Mouse (Mus musculus) right cerebral cortex, adult 18-20 months (tissue): ENCODE results near the gene Aldh16a1.
"Not testable (repeated sequence)": the region's sequence is repeated elsewhere in the genome, so short reads cannot be mapped to it uniquely, and the experiment has no call there.

Experiments used
- DNase-seq: peaks from one replicate; pipeline ENCODE4 v3.0.0; 2022; ENCODE audit warnings: mixed read lengths

The Aldh16a1 gene

DNA sequence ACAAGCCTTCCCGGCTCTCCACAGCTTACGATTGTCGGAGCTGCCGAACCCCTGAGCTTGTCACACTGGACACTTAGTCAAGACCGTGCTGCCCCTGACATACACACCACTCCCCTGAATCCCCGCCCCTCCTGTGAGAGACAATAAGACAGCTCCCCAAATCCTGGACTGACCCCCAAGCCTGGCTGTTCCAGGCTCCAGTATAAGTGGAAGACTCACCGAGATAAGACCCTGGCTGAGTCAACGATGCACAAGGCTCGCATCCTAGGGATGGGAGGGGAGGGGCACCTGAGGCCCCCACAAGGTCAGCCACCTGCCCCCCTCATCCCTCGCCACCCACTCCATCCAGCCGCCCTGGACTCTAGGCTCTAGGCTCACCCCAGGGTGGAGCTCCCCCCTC, 22.5 kb downstream of the Aldh16a1 start:
- no peak for DNase-seq

DNA sequence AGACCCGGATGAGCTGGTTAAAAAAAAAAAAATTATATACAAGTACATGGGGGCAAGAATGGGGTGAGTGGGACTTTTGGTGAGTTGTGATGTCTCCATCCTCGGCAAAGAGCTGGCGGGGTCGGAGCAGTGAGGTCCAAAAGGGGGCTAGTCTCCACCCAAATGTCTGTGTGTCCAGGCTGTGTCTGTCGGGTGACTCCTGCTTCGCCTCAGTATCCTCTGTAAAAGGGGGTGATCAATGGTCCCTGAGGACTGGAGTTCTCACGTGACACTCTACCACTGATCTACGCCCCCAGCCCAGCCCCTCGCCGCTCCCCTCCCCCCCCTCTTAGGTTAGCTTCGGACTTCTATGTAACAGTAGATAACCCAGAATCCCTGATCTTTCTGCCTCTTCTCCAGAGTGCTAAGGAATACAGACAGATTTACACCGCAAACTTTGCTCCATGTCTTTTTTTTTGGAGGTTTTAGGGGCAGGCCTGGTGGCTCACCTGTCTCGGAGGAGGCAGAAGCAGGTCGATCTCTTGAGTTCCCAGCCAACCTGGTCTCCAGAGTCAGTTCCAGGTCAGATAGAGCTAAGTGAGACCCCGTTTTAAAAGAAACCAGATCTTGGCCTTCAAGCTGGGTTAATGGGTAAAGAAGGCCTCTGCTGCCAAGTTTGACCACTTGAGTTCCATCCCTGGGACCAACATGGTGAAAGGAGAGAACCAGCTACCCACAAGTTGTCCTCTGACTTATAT, 24.4 kb downstream of the Aldh16a1 start:
- no peak for DNase-seq

DNA sequence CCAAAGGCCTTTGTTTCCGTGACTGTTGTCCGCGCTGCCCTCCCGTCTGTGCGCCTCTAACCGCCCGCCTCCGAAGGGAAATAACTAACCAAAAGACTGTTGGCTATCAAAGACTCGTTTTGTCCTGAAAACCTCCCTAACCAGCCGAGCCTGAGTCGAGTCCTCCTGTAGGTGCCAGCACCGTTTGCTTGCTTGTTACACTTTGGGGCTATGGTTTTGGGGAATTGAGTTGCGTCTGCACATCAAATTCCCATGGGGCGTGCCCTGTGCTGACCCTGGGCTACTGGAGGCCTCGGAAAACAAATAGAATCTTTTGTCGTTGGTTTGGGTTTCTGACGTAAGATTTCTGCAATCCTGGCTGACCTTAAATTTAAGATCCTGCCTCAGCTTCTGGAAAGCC, 25.1 kb downstream of the Aldh16a1 start:
- no peak for DNase-seq

DNA sequence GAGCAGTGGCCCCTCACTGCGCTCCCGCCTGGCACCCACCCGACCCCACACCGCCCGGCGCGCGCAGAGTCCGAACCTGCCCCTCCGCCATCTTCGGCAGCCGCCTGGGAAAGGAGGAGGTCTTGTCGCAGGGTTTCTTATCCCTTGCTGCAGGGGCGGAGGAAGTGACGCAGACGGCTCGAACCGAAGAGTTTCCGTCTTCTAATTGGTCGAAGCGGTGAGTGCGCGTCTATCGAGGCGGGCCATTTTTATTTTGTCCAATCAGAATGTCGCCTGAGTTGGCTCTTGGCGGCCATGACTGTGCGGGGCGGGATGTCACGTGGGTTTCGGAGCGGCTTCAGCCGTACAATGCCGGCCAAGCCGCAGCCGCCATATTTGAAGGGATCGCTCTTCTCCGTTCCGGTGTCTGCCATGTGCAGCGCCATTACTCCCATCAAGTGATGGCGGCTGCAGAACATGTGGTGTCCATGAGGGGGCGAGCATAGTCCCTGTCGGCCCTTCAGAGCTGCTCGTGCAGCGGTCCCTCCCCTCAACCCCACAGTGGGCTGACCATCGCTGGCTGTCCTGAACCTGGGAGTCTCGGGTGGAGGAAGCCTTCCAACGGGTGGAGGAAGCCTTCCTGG, 25.6 kb downstream of the Aldh16a1 start, which contains the start of gene Rpl13a:
TSS of gene Rpl13a (minus strand) at position 138 of the 623 bp plus-strand sequence.
- peak; percentile 100 for DNase-seq

DNA sequence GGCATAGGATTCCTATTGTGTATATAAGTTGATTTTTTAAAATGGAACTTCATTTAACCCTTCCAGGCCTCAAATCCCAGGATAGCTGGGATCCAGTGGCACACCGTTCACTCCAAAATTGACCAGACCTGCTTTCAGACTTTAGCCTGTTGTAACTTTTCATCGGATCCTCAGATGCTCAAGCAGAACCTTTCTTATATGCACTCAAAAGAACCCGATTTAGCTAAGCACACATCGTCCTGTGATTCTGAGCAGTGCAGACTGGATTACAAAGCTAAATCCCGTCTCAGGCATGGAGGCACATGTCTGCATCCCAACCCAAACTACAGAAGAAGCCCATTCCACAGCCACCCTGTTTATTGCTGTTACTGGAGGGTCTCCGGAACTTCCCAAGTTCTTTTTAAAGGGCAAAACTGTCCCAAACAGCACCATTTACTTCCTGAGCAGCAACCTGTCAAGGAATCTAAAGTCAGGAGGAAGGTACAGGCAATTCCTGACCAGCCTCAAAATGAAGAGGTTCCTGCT, 26.6 kb downstream of the Aldh16a1 start:
- DNase-seq, result no peak

DNA sequence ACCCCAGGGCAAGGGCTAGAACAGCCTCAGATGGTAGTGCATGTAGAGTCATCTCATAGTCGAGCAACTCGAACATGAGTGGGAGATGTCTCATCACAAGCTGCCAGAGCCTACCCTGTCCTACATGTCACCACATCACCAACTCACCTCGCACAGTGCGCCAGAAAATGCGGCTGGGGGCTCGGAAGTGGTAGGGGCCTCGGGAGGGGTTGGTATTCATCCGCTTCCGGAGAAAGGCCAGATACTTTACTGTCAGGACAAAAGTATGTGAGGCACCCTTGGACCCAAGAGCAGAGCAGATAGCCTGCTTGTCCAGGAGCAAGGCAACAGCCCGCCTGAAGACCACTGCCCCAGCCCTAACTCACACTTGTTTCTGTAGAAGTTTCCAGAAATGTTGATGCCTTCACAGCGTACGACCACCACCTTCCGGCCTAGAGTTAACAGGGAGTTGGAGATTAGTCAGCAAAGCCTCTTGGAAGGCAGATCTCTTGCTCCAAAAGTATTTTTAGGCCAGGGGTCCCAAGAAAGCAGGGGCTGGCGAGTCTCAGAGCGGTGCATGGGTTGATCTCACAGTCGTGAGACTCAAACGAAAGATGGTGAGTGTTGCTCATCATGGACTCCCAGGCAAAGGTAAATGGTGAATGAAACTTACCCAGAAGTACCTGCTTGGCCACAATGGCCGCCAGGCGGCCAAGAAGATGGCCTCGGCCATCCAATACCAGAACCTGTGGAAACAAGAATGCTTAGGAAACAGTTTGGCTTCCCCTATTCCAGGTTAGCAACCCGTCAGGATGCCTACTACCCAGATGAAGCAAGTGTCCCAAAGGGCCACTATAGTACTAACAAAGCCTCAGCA, 27.3 kb downstream of the Aldh16a1 start:
- DNase-seq, result no peak

DNA sequence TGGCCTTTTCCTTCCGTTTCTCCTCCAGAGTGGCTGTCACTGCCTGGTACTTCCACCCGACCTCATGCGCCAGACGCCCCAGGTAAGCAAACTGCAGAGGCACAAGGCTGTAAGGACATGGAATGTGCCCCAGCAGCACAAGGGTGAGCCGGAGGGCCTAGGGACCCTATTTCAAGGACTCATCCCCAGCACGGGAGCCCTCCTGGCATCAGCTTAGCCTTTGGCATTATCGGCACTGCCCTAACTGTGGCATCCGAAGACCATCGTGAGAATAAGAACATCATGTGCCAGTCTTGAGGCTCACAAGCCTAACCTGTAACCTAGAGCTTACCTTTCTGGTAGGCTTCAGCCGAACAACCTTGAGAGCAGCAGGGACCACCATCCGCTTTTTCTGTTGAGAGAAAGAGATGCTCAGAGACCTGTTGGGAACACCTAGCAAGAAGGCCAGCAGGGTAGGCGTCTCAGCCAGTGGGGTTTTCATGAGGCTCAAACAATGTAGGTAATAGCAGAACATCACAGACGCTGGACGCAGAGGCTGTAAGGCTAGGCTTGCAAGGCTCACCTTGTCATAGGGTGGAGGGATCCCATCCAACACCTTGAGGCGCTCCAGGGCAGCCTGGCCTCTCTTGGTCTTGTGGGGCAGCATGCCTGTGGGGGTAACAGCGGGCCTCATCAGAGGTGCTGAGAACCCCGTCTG, 28.1 kb downstream of the Aldh16a1 start:
- DNase-seq, result no peak

DNA sequence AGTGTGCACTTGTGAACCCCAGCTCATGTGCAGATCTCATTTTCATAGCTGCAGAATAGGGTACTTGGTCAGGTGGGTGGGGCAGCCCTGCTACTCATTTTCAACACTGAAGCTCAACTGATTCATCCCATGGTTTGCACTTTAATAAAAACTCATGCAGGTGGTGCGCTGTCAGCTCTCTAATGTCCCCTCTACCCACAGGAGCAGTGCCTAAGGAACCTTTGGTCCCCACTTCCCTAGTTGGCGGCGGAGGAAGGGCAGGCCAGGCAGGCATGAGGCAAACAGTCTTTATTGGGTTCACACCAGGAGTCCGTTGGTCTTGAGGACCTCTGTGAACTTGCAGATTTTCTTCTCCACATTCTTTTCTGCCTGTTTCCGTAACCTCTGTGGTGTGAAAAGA, 28.7 kb downstream of the Aldh16a1 start:
- DNase-seq, result not testable (repeated sequence)

DNA sequence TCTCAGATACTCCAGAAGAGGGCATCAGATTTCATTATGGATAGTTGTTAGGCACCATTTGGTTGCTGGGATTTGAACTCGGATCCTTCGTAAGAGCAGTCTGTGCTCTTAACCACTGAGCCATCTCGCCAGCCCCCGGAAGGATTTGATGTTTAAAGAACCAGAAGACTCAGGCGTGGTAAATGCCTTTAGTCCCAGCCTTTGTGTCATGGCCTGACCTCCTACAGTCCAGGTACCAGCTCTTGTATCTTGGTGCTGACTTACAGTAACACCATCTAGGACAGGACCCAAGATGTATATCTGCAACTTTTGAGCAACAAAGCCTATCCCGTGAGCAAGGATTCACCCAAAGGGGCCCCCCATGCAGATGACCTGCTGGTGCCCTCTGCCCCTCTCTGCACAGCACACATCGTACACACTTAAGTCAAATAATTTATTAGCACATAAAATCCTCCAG, 29.2 kb downstream of the Aldh16a1 start:
- DNase-seq, result no peak

DNA sequence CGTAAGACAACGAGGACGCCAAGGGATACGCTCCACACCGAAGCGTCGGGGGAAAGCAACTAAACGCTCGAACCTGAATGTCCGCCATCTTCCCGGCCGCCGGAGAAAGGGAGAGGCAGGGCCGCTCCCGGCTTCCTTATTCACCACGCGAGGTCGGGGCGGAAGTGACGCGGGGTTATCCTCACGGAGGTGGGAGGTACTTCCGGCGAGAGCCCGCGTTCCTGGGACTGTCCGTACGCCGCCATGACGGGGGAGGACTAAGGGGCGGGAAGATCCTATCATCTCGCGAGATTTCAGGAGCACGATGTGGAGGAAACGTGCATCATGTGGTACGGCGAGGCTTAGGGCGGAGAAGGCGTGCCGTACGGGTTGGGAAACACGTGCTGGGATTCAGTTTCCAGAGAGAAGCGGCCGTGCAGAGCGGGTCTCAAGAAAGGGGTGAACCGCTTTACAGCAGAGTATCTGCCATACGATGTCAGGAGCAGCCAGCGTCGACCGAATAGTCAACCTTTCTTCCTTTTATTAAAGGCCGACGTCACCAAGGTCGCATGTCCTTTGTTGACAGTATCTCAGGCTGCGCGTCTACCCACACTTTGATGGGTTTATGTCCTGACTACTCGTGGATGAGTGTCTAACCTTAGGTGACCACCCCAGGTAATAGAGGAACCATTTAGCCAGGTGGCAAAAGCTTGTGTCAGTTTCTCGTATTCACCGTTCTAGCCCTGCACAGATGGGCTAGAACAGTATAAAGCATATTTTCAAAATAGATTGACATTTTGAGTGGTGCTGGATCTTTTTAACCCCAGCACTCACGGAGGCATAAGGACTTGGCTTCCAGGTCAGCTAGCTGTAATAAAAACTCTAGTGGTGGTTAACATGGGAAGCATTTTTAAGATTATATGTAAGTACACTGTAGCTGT, 29.9 kb downstream of the Aldh16a1 start, which contains the start of gene Rps11:
TSS of gene Rps11 (minus strand) at position 216 of the 920 bp plus-strand sequence.
- peak; percentile 99 for DNase-seq

DNA sequence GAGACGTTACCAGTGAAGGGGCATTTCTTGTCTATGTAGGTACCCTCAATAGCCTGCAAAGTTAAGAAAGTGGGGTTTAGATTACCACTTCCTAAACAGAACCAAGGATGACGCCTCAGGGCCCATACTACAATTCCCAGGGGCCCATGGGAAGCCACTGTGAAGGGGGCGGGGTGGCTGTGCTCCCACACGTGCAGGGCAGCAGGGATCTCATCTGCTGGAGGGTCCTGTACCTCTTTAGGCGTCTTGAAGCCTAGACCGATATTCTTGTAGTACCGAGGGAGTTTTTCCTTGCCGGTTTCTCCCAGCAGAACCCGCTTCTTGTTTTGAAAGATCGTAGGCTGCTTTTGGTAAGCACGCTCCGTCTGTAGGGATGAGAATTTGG, 31.2 kb downstream of the Aldh16a1 start:
- no peak for DNase-seq

DNA sequence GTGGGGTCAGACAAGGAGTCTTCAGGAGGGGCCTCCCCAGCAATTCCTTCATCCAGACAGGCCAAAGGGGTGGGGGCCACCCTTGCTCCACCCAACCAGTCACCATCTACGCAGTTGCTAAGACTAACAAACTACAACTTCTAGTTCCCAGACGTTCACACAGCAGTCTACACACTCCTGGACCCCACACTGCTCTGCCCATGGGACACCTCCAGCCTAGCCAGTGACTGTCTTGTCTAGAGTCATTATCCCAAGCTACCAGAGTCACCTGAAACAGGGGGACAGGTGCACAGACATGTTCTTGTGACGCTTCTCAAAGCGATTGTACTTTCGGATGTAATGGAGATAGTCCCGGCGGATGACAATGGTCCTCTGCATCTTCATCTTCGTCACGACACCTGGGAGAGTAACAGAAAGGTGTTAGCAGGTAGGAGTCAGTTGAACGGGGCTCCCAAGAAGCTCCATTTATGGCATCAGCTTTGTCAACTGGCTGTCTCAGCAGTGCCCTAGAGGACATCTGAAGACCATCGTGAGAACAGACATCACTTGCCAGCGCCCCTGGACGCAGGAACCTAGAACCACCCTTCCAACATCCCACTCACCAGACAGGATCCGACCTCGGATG, 31.7 kb downstream of the Aldh16a1 start:
- DNase-seq, result no peak

DNA sequence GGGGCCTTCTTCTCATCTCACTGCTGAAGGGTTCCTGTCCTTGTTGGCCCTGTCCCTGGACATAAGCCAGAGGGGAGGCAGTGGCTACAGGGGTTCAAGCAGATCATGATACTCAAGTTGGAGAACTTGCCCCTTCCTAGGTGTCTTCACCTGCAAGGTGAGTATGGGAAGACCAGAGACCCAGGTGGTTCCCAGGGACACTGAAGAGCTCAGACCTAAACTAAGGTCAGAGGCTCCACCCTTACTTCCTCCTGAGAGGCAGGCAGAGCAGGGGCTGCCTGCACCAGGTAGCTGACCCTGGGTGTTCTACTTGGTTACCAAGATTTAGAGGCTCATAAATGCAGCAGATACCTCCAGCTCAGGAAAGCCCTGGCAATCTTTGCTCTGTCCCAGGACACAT, 32.4 kb downstream of the Aldh16a1 start:
- no peak for DNase-seq

DNA sequence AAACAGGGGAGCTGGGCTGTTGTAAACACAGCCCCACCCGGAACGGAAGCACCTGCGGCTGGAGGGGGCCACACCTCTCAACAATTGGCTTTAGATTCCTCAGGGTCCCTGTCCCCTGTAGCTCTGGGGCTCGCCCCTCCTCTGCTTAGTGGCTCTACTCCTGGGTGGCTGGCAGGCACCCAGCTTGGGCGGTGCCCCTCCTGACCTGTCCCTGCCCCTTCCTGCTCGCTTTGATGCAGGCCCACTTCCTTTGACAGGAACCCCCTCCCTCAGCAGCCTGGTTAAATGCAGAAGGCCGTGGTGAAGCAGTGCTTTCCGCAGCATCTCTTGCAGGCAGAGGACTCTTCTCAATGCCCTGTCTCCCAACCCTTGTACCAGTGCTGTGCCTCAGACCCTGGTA, 33.0 kb downstream of the Aldh16a1 start:
- no peak for DNase-seq

DNA sequence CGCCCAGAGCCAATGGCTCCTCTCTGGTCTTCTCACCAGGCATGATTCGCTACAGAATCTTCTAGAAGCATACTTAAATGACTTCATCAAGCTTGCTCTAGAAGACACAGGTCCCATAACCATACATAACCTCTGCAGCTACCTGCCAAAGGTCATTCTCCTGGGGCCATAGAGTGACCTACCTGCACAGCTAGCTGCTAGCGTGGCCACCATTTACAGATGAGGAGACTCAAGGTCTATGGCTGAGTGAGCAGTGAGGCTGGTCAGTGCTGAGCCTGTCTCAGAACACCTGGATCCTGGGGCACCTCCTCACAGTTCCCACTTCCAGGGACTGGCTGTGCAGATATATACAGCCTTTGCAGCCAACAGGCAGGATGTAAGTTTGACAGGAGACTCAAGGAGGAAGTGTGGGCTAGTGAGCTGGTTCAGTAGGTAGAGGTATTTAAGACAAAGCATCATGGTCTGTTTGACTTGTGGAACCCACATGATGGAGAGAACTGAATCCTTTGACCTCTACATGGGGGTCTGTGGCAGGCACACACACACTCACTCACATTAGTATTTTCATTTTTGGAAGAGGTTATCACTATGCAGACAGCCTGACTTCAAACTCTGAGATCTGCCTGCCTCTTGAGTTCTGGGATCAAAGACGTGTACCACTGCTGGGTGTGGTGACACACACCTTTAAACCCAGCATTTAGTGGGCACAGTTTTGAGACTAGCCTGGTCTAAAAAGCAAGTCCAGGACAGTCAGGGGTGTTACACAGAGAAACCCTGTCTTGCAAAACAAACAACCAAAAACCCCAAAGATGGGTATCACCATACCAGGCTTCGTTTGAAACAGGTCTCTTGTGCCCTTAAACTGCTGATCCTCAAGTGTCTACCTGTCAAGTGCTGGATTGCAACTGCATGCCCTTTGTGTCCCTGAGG, 34.3 kb downstream of the Aldh16a1 start:
- DNase-seq, result no peak

DNA sequence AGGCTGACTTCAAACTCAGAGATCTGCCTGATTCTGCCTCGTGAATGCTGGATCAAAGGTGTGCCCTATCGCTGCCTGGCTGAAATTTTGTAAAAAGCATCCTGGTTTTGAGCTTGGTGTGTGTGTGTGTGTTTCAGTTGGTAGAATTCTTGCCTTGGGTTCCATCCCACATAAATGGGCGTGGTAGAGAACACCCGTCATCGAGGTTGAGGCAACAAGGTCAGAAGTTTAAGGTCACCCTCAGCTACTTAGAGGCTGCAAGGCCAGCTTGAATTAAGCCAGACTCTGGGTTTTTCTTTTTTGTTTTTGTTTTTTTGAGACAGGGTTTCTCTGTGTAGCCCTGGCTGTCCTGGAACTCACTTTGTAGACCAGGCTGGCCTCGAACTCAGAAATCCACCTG, 36.0 kb downstream of the Aldh16a1 start:
- DNase-seq, result no peak

DNA sequence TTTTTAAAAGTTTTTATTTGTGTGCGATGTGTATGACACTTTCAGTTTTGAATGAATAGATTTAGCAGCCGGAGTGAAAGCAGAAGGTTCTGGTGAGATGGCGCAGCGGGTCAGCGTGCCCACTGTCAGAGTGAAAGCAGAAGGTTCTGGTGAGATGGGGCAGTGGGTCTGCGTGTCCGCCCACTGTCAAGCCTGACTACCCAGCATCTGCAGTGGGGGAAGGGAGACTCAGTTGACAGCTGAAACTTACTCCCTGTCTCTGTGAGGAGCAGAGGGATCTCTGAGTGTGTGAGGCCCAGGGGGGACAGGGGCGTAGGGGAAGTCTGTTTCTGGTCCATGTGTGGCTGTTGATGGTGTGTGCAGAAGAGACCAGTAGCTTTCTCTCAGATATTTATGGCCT, 36.8 kb downstream of the Aldh16a1 start:
- DNase-seq, result no peak

DNA sequence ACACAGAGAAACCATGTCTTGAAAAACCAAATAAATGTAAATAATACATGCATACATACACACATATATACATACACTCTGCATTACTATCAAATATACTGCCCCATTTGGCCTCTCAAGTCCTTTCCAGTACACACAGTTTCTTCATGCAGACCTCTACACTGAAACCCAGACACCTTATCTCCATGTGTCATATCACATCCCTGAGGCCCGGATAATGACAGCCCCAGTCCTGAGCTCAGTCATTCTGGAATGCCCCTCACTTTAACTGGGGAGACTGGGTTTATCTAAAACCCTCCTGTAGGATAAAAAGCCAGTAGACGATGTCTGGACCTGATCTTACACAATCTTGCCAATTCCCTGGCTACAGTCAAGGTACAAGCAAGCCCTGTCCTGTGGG, 40.9 kb downstream of the Aldh16a1 start:
- DNase-seq, result no peak

DNA sequence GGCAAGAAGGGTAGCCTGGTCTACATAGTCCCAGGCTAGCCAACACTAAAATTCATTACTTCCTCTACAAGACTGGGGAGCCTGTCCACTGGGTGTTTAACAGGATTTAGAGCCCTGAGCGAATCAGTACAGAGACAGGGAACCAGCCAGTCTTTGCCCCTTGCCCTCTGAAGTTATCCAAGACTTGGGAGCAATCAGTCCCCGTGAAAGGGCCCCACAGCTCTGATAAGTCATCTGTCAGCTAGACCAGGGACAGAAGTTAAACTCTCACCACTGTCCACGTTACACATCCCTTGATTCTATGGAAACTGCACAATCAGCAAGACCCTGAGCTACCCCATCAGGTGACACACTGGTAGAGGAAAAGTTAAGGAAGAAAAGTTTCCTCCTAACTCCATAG, 41.9 kb downstream of the Aldh16a1 start:
- no peak for DNase-seq

DNA sequence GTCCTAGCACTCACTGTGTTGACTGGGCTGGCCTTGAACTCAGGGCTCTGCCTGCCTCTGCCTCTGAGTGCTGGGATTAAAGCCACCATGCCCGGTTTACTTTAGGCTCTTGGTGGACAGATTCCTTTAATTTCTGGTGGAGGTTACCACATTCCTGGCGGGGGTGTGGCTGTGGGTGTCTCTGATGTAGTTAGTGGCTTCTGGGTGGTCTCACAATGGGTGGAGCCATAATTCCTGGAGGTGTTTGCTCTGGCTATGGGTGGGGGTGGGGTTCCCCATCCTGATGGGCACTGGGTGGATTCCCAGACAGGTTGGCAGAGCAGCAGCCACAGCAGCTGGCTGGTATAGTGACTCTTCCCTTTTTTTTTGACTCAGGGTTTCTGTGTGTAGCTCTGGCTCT, 42.4 kb downstream of the Aldh16a1 start:
- no peak for DNase-seq
